Mouse (Mus musculus): ENCODE results near the gene Mapk14. TPM values are rescaled to one million over a fixed set of nuclear protein-coding genes. Genes with fewer than 3 reads are reported as not detected.
A peak's percentile ranks its signal among the peaks of the same experiment; 100 is the strongest.

Mapk14 gene
- polyA plus RNA-seq, 1 experiment from 2014 or later, result 38.1 TPM

DNA sequence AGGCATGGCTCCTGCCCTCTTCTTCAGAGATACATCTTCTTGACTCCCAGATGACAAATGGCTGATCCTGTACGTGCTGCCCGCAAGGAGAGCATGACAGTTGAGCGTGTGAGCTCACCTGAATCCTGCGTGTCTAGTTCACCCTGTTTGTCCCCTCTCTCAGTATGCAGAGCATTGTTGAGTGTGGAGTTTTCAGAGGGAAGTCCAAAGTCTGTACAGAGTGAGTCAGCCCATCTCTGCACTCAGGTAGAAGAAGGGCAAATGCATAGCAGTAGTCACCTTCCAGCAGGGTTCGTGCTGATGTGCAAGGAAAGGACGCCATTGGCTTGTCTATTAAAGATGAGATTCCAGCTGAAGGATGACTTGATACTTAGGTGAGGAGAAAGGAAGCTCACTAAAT lies 48.1 kb downstream of the Mapk14 start:
- H3K36me3 ChIP-seq (ENCODE audit: control insufficient read depth, insufficient read depth, low read length), result 0 out of 2 replicates have a peak, but pooled peaks cover 6% of the 10 kb centered on the region

DNA sequence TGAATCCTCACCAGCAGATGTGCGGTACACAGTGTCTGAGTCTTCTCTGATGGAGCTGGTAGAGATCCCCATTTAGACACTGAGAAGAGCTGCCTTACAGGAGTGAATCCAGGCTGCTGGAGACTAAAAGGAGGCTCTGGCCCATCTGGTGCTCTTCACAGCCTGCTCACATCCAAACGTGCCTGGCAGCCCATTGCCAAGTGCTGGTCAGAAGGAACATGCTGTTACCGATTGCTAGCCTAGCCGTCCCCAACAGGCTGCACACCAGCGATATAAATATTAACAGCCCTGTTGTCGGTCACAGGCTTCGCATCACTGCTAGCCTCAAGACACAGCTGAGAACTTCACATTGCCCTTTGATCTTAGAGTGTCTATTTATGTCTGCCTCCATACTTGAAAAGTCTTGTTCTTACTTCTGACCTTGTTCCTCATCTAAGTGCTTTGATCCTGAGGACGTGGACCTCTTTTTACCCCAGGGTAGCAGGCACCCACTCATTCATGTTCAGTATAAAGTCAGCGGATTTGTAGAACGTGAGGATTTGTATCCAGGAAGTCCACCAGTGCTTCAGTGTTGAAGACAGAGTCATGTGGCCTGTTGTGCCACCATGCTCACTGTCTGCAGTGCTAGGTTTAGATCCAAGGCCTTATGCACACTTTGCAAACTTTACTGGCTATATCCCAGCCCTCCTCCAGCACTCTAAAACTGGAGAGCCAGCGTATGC lies 52.2 kb downstream of the Mapk14 start:
- Histone ChIP-seq H3K36me3 (ENCODE audit: control insufficient read depth, insufficient read depth, low read length) (0 out of 2 replicates have a peak, but pooled peaks cover 10% of the 10 kb centered on the region), H3K9ac (ENCODE audit: low read depth, low read length) (no peak overlapping the region), H3K9me3 (ENCODE audit: control insufficient read depth, low read length) (no peaks in the 10 kb centered on the region), H3K27me3 (ENCODE audit: control insufficient read depth, insufficient read depth, low read length) (no peaks in the 10 kb centered on the region), H3K4me2 (replicated peaks; ENCODE audit: low read depth, low read length) (no peak overlapping the region), H3K27ac (ENCODE audit: low read depth, low read length) (no peak overlapping the region), H3K4me1 (replicated peaks; ENCODE audit: control insufficient read depth, insufficient read depth, low read length) (no peaks in the 10 kb centered on the region), H3K4me3 (ENCODE audit: low read depth, low read length) (no peak overlapping the region)
- 95% methylated on average over 11 of the region's 11 CpGs for WGBS
- ATAC-seq (ENCODE audit: low FRiP score), result no peak
- no peak for DNase-seq (ENCODE audit: low spot score)

More for the DNA sequence above, 48.1 kb downstream of the Mapk14 start:
- H3K4me3 ChIP-seq (ENCODE audit: low read depth, low read length), result no peak overlapping the region
- H3K27ac ChIP-seq (ENCODE audit: low read depth, low read length), result no peak overlapping the region
- no peak overlapping the region for H3K9ac ChIP-seq (ENCODE audit: low read depth, low read length)
- H3K9me3 ChIP-seq (ENCODE audit: control insufficient read depth, low read length), result no peaks in the 10 kb centered on the region
- H3K4me1 ChIP-seq (replicated peaks; ENCODE audit: control insufficient read depth, insufficient read depth, low read length), result no peaks in the 10 kb centered on the region
- H3K27me3 ChIP-seq (ENCODE audit: control insufficient read depth, insufficient read depth, low read length), result no peaks in the 10 kb centered on the region
- ATAC-seq (ENCODE audit: low FRiP score), result no peak
- no peak overlapping the region for H3K4me2 ChIP-seq (replicated peaks; ENCODE audit: low read depth, low read length)
- DNase-seq (ENCODE audit: low spot score), result no peak
- 95% methylated on average over 6 of the region's 6 CpGs for WGBS

DNA sequence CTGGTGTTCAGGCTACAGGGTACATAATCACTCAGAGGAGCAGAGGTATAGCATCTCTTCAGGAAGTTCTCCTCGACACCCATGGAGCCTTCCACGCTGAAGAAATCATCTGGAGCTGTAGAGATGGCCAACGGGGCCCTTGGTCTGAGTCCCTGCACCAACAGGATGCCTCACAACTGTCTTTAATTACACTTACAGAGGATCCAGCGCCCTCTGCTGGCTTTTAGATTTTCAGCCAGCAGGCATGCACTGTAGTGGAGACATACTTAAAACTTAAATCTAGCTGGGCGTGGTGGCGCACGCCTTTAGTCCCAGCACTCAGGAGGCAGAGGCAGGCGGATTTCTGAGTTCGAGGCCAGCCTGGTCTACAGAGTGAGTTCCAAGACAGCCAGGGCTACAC lies 52.8 kb downstream of the Mapk14 start:
- Histone ChIP-seq H3K4me2 (replicated peaks; ENCODE audit: low read depth, low read length) (no peak overlapping the region), H3K4me1 (replicated peaks; ENCODE audit: control insufficient read depth, insufficient read depth, low read length) (no peaks in the 10 kb centered on the region), H3K27me3 (ENCODE audit: control insufficient read depth, insufficient read depth, low read length) (no peaks in the 10 kb centered on the region), H3K27ac (ENCODE audit: low read depth, low read length) (no peak overlapping the region), H3K9me3 (ENCODE audit: control insufficient read depth, low read length) (no peaks in the 10 kb centered on the region), H3K36me3 (ENCODE audit: control insufficient read depth, insufficient read depth, low read length) (0 out of 2 replicates have a peak, but pooled peaks cover 10% of the 10 kb centered on the region), H3K4me3 (ENCODE audit: low read depth, low read length) (no peak overlapping the region), H3K9ac (ENCODE audit: low read depth, low read length) (no peak overlapping the region)
- ATAC-seq (ENCODE audit: low FRiP score) (no peak), DNase-seq (ENCODE audit: low spot score) (peak; percentile 21)
- WGBS, result 91% methylated on average over 9 of the region's 9 CpGs

DNA sequence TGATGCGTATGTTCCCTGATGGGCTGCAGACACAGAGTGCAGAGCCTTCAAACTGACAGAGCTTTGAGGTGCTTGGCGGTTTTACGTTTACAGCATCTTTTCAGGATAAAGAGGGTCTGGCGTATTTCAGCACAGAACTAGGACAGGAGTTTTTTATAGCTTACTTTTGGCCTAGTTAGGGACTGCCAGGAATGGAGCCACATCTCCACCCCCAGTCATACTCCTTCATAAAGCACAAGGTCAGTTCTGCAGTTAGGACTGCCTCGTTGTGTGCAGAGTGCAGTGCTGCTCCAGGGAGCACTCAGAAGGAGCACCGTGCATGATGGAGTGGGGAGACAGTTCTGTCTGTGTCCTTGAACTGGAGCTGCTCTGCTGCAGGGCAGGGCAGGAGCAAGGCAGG lies 54.6 kb downstream of the Mapk14 start:
- Histone ChIP-seq H3K4me2 (replicated peaks; ENCODE audit: low read depth, low read length) (no peak overlapping the region), H3K4me3 (ENCODE audit: low read depth, low read length) (no peak overlapping the region), H3K27ac (ENCODE audit: low read depth, low read length) (no peak overlapping the region), H3K9ac (ENCODE audit: low read depth, low read length) (no peak overlapping the region), H3K36me3 (ENCODE audit: control insufficient read depth, insufficient read depth, low read length) (0 out of 2 replicates have a peak, but pooled peaks cover 10% of the 10 kb centered on the region), H3K4me1 (replicated peaks; ENCODE audit: control insufficient read depth, insufficient read depth, low read length) (no peaks in the 10 kb centered on the region), H3K27me3 (ENCODE audit: control insufficient read depth, insufficient read depth, low read length) (no peaks in the 10 kb centered on the region), H3K9me3 (ENCODE audit: control insufficient read depth, low read length) (no peaks in the 10 kb centered on the region)
- ATAC-seq (ENCODE audit: low FRiP score), result no peak
- DNase-seq (ENCODE audit: low spot score), result no peak
- WGBS, result 95% methylated on average over 6 of the region's 6 CpGs

DNA sequence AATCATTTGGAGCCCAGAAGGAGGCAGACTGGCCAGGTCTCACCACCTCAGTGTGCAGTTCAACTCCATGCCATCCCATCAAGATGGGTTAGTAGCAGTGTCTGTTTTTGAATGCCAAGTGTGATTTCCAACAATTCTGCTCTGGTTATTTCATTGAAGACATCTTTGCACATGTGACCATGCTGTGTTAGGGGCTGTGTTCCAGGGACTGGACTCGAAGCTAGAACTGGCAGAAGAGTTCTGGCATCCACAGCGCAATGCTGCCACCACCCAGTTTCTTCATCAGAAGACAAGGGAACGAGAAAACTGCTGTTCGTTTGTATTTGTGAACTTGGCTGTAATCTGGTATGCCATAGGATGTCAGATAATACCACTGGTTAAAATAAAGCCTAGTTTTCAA lies 56.9 kb downstream of the Mapk14 start:
- Histone ChIP-seq H3K9me3 (ENCODE audit: control insufficient read depth, low read length) (no peaks in the 10 kb centered on the region), H3K4me2 (replicated peaks; ENCODE audit: low read depth, low read length) (no peak overlapping the region), H3K4me3 (ENCODE audit: low read depth, low read length) (no peak overlapping the region), H3K9ac (ENCODE audit: low read depth, low read length) (no peak overlapping the region), H3K36me3 (ENCODE audit: control insufficient read depth, insufficient read depth, low read length) (0 out of 2 replicates have a peak, but pooled peaks cover 10% of the 10 kb centered on the region), H3K27me3 (ENCODE audit: control insufficient read depth, insufficient read depth, low read length) (no peaks in the 10 kb centered on the region), H3K27ac (ENCODE audit: low read depth, low read length) (no peak overlapping the region), H3K4me1 (replicated peaks; ENCODE audit: control insufficient read depth, insufficient read depth, low read length) (no peaks in the 10 kb centered on the region)
- 95% methylated on average over 4 of the region's 4 CpGs for WGBS
- DNase-seq (ENCODE audit: low spot score), result no peak
- no peak for ATAC-seq (ENCODE audit: low FRiP score)

DNA sequence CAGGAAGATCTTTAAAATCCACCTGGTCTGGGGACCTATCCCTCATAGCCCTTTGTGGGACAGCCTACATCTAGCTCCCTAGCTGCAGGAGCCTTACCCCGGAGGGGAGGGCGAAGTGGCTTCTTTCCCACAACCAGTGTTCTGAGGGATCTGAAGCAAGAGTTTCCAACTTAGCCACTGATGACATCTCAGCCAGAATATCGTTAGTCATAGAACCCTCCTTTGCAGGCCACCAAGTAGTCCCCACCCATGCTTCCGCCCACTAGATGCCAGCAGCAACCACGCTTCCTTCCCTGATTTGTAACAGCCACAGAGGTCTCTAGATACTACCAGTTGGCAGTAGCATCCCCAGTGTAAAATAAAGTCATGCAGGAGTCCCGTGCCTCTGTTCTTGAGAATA lies 59.5 kb downstream of the Mapk14 start:
- 85% methylated on average over 6 of the region's 6 CpGs for WGBS
- no peak overlapping the region for H3K4me3 ChIP-seq (ENCODE audit: low read depth, low read length)
- ATAC-seq (ENCODE audit: low FRiP score), result no peak

DNA sequence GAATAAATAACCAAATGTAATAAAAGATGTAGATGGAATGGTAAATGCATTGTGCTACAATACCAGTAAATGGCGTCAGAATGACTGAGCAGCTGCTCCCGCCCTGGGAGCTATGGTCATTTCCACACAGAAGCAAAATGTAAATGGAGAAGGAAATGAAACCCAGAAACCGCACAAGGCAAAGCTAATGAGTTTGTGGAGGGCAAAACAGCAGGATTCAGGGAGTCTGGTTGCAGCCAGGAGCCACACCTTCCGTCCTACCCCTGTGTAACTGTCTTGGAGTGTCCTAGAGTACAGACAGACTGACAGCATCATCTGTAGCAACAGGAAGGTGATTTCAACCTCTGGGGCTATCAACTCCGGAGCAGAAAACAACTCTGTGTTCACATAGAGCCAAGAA lies 65.3 kb downstream of the Mapk14 start:
- no peak overlapping the region for H3K4me2 ChIP-seq (replicated peaks; ENCODE audit: low read depth, low read length)
- H3K36me3 ChIP-seq (ENCODE audit: control insufficient read depth, insufficient read depth, low read length), result no peaks in the 10 kb centered on the region
- no peaks in the 10 kb centered on the region for H3K9me3 ChIP-seq (ENCODE audit: control insufficient read depth, low read length)
- no peaks in the 10 kb centered on the region for H3K4me1 ChIP-seq (replicated peaks; ENCODE audit: control insufficient read depth, insufficient read depth, low read length)
- H3K27ac ChIP-seq (ENCODE audit: low read depth, low read length), result no peak overlapping the region
- ATAC-seq (ENCODE audit: low FRiP score) (no peak), DNase-seq (ENCODE audit: low spot score) (no peak)
- WGBS, result 68% methylated on average over 5 of the region's 5 CpGs
- no peak overlapping the region for H3K9ac ChIP-seq (ENCODE audit: low read depth, low read length)
- H3K27me3 ChIP-seq (ENCODE audit: control insufficient read depth, insufficient read depth, low read length), result no peaks in the 10 kb centered on the region
- no peak overlapping the region for H3K4me3 ChIP-seq (ENCODE audit: low read depth, low read length)

More for the DNA sequence above, 59.5 kb downstream of the Mapk14 start:
- no peak overlapping the region for H3K4me2 ChIP-seq (replicated peaks; ENCODE audit: low read depth, low read length)
- H3K27ac ChIP-seq (ENCODE audit: low read depth, low read length), result no peak overlapping the region
- no peak overlapping the region for H3K9ac ChIP-seq (ENCODE audit: low read depth, low read length)
- no peaks in the 10 kb centered on the region for H3K9me3 ChIP-seq (ENCODE audit: control insufficient read depth, low read length)
- no peaks in the 10 kb centered on the region for H3K4me1 ChIP-seq (replicated peaks; ENCODE audit: control insufficient read depth, insufficient read depth, low read length)
- no peaks in the 10 kb centered on the region for H3K27me3 ChIP-seq (ENCODE audit: control insufficient read depth, insufficient read depth, low read length)
- DNase-seq (ENCODE audit: low spot score), result no peak
- H3K36me3 ChIP-seq (ENCODE audit: control insufficient read depth, insufficient read depth, low read length), result no peaks in the 10 kb centered on the region

DNA sequence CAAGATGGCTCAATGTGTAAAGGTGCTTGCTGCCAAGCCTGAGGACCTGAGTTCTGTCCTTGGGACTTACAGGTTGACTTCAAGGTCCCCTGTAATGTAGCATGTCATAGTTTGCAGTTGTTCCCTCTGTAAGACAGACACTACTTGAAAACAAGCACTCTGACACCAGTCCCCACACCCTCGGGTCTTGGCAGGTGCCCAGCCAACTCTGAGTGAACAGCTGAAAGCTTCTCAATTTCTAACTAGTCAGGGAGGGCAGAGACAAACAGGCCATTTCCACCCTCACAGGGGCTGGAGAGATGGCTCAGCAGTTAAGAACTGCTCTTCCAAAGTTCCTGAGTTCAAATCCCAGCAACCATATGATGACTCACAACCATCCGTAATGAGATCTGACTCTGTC lies 66.3 kb downstream of the Mapk14 start:
- 86% methylated on average over 2 of the region's 2 CpGs for WGBS
- no peaks in the 10 kb centered on the region for H3K27me3 ChIP-seq (ENCODE audit: control insufficient read depth, insufficient read depth, low read length)
- H3K4me2 ChIP-seq (replicated peaks; ENCODE audit: low read depth, low read length), result no peak overlapping the region
- no peaks in the 10 kb centered on the region for H3K4me1 ChIP-seq (replicated peaks; ENCODE audit: control insufficient read depth, insufficient read depth, low read length)
- H3K36me3 ChIP-seq (ENCODE audit: control insufficient read depth, insufficient read depth, low read length), result no peaks in the 10 kb centered on the region
- H3K9ac ChIP-seq (ENCODE audit: low read depth, low read length), result no peak overlapping the region
- no peak overlapping the region for H3K4me3 ChIP-seq (ENCODE audit: low read depth, low read length)
- ATAC-seq (ENCODE audit: low FRiP score) (no peak), DNase-seq (ENCODE audit: low spot score) (no peak)
- no peak overlapping the region for H3K27ac ChIP-seq (ENCODE audit: low read depth, low read length)
- no peaks in the 10 kb centered on the region for H3K9me3 ChIP-seq (ENCODE audit: control insufficient read depth, low read length)

DNA sequence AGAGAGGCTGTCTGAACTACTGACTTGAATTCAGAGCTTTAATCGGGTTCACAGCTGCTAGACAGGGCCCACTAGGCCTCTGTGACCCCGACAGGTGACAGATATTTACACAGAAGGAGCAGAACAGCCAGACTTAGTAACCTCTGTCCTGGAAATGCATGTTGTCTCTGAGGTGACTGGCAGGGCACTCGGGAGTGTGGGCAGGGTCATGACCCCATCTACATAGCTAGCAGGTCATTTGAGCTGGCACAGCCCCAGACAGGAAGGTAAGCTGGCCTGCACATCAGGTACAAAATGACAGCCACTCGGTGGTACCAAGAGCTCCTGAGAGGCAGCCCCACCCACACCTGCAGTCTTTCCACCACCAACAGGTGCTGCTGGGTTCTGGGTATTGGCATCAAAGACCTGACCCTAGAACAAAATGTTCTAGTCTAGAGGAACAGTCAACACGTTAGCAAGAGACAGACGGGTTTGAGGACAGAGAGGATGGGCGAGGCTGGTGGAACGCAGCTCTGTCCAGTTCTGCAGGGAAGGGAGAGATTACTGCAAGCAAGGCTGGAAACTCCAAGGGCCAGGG lies 69.7 kb downstream of the Mapk14 start:
- H3K4me2 ChIP-seq (replicated peaks; ENCODE audit: low read depth, low read length), result no peak overlapping the region
- 77% methylated on average over 8 of the region's 8 CpGs for WGBS
- H3K27me3 ChIP-seq (ENCODE audit: control insufficient read depth, insufficient read depth, low read length), result no peaks in the 10 kb centered on the region
- no peak overlapping the region for H3K4me3 ChIP-seq (ENCODE audit: low read depth, low read length)
- no peaks in the 10 kb centered on the region for H3K36me3 ChIP-seq (ENCODE audit: control insufficient read depth, insufficient read depth, low read length)
- no peak overlapping the region for H3K9ac ChIP-seq (ENCODE audit: low read depth, low read length)
- H3K9me3 ChIP-seq (ENCODE audit: control insufficient read depth, low read length), result no peaks in the 10 kb centered on the region
- no peaks in the 10 kb centered on the region for H3K4me1 ChIP-seq (replicated peaks; ENCODE audit: control insufficient read depth, insufficient read depth, low read length)
- no peak overlapping the region for H3K27ac ChIP-seq (ENCODE audit: low read depth, low read length)
- DNase-seq (ENCODE audit: low spot score) (no peak), ATAC-seq (ENCODE audit: low FRiP score) (no peak)
